Mouse (Mus musculus) frontal cortex, postnatal 14 days (tissue): Measurements from ENCODE around the gene Prss57.

Experiments
- DNase-seq, 2 experiments: peaks; one replicate each; pipeline ENCODE4 v3.0.0; 2022; ENCODE audit warnings: low spot score in 2 of 2

The Prss57 gene

GRCm38 (mm10) chr10:79755854-79756253, 34.9 kb downstream of the Prss57 start:
- no peak for DNase-seq

- peak in 1 of 2 experiments; percentile 60 for DNase-seq
Observed at GRCm38 (mm10) chr10:79754856-79755516, 35.8 kb downstream of the Prss57 start, which contains the start of gene Fgf22. Gene Fgf22 (plus strand): TSS chr10:79755076.

GRCm38 (mm10) chr10:79748496-79748895, 42.3 kb downstream of the Prss57 start:
- DNase-seq: no peak

GRCm38 (mm10) chr10:79746774-79747151, 44.0 kb downstream of the Prss57 start:
- no peak for DNase-seq

DNA sequence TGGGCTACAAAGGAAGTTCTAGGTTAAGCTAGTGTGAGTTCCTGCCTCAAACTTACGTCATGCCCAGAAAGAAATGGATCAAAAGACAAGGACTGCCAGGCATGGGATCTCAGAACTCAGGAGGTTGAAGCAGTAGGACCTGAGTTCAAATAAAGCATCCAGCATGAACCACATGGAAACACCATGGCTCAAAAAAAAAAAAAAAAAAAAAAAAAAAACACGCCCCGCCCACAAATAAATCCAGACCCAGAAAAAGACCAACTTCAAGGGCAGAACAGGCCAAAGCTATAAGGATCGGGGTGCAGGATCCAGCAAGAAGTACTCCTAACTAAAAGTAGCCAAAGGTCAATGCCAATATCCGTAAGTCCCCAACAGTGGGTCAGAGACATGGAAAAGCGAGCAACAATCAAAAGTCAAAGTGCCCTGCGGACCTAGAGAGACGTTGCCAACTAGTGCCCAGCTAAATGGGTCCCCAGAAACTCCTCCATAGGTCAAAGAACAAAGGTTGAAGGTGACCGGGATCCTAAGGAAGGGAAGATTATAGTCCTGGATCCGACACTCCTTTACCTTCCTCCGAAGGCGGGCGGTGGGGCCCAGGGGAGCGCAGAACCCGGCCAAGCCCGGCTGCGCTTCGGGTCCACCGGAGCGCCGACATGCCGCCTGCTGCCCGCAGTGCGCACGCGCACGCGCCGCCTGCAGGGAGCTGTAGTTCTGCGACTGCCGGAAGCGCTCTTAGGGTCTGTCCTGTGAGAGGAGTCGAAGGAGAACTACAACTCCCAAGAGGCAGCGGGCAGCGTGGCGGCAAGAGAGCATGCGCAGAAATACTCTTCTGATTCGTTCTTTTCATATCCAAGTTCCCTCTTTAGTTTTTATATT, 44.6 kb downstream of the Prss57 start, which contains the start of gene Polrmt:
Gene Polrmt (minus strand): TSS at position 684 of the 876 bp plus-strand sequence.
- peak; percentile 92 to 95 for DNase-seq

- DNase-seq: no peak
Observed at GRCm38 (mm10) chr10:79745411-79745810, 45.4 kb downstream of the Prss57 start.

GRCm38 (mm10) chr10:79743650-79744365, 47.0 kb downstream of the Prss57 start:
- DNase-seq: no peak

- no peak for DNase-seq
Observed at GRCm38 (mm10) chr10:79743161-79743560, 47.6 kb downstream of the Prss57 start.

- no peak for DNase-seq
Observed at GRCm38 (mm10) chr10:79740863-79741262, 49.9 kb downstream of the Prss57 start.

DNA sequence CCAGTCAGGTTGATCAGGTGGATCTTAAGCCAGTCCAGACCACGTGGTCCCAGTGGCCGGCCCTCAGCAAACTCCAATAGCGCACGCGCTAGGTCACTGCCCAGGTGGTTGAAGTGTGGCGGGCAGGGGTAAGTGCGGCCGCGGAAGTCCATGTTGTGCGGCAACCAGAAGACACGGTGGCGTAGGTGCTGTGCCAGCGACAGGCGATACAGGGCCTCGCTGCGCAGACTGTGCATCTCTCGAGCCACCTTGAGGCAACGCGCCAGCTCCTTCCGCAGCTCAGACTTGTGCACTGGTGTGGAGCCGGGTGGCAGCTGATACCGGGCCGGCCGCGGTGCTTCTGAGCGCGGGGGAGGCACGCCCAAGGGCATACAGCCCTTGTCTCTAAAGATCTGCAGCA, 51.5 kb downstream of the Prss57 start:
- DNase-seq: no peak

DNA sequence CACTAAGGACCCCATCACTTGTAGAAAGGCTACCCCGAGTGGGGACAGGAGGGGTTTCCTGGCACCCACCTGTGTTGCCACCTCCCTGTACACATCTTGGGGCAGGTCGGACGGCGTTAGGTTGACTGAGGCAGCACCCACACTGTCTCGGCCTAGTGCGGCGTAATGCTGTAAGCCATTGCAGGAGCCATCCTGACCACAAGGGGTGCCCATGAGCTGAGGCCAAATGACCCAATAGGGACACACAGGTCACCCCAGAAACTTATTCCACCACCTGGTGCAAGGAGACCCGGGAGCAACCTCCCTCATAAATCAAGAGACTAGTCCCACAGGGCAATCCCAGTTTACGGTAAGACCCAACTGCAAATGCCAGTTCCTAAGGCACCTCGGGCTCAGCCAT, 52.5 kb downstream of the Prss57 start:
- no peak for DNase-seq

DNA sequence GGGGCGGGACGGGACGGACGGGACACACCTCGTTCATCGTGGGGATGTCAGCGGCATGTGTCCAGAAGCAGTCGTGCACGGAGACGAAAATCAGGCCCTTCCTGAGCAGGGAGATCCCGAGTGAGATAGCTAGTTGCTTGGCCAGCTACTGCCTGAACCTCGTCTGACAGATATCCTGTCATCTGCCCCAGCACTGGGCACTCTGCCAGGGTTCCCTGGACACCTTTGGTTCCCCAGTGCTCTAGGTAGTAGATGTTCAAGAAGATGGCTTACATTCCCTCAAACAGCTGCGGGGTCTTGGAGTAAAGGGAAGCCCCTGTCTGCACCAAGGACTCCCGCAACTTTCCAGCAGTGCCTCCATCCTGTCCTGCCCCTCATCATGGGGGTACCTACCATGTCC, 54.1 kb downstream of the Prss57 start:
- DNase-seq: no peak

DNA sequence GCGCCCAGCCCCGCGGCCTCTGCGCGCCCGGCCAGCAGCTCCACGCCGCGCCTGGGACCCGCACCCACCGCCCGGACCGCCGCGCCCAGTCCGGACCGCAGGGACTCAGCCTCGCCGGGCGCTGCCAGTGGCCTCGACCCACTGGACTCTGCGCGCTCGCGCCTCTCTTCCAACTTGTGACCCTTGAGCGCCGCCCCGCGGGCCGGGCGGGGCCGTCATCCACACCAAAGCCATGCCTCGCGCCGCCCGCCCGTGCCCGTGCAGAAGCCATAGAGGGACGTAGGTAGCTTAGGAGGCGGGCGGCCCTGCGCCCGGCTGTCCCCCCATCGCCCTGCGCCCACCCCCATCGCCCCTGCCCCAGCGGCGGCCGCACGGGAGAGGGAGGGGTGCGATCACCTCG, 55.4 kb downstream of the Prss57 start:
- DNase-seq: no peak

DNA sequence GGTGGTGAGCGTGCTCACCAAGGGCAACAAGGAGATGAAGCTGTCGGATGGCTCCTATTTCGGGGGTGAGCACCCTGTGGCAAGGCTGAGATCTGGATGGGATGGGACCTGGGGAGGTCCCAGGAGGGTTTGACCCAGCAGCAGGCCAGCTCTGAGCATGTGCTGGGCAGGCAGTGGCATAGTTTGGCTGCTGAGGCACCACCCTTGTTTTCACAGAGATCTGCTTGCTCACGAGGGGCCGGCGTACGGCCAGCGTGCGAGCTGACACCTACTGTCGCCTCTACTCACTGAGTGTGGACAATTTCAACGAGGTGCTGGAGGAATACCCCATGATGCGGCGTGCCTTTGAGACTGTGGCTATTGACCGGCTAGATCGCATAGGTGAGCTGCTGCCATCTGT, 56.9 kb downstream of the Prss57 start:
- no peak for DNase-seq

- DNase-seq: no peak
Observed at GRCm38 (mm10) chr10:79732500-79732899, 58.3 kb downstream of the Prss57 start.
